Mouse (Mus musculus): Measurements from ENCODE around the gene Plet1.

DNA sequence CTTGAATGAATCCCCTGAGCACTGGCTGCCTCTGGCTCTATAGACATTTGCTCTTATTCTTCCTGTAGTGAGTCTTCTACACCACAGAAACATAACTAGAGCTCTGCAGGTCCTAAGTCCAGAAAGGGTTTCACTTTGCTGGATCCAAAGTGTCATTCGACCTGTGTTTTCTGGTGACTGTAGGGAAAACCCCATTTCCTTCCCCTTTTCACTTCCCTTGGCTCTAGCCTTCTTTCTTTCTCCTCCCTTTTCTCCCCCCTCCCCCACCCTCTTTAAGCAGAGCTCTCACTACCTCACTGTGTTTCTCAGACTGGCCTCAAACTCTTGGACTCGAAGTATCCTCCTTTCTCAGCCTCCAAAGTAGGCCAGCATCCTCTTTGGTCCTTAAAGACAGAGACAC is 34.8 kb upstream of the Plet1 start:
- no peak for TF ChIP-seq CTCF (IDR thresholded peaks at IDR 0.05; ENCODE audit: low read depth, low read length)
- TF ChIP-seq GATA1 (IDR thresholded peaks at IDR 0.05; ENCODE audit: borderline replicate concordance, low read length), result no peak
- TF ChIP-seq TAL1 (conservative IDR thresholded peaks at IDR 0.05; ENCODE audit: low read depth, low read length), result no peak
- TF ChIP-seq POLR2AphosphoS5 (IDR thresholded peaks at IDR 0.05; ENCODE audit: insufficient replicate concordance, low read depth, low read length), result no peak
